ENCODE assay signal across 25 mouse cellular contexts in genomic region chr6:145883668-145884067, GRCm38 (mm10). TPM values are rescaled to one million over a fixed set of nuclear protein-coding genes. Genes with fewer than 3 reads are reported as not detected.
DNase-seq lines count a peak whose midpoint lies in the region; ATAC-seq and TF ChIP-seq lines count a peak whose summit lies in the region.
"Had no signal": no experiment of that assay in that cellular context is flagged by ENCODE, and none has a peak within 500 bp of the region (broad histone marks: within the 10 kb centered on the region; RNA-seq: fewer than 3 reads in every experiment).

No protein-coding gene starts in this region.

- H3K27me3 ChIP-seq in neural tube, embryonic 11.5 days (ENCODE audit: control insufficient read depth, insufficient read depth, low read length): no peaks in the 10 kb centered on the region
- H3K27me3 ChIP-seq in neural tube, embryonic 15.5 days (replicated peaks): no peaks in the 10 kb centered on the region
- H3K27me3 ChIP-seq in CH12.LX (replicated peaks): no peaks in the 10 kb centered on the region
- H3K27me3 ChIP-seq in kidney, embryonic 15.5 days: no peaks in the 10 kb centered on the region
- H3K27me3 ChIP-seq: heart, embryonic 15.5 days; hindbrain, embryonic 12.5 days; midbrain, embryonic 12.5 days; stomach, embryonic 15.5 days had no signal

- H3K4me3 ChIP-seq in neural tube, embryonic 11.5 days (ENCODE audit: low read depth, low read length): no peak overlapping the region
- H3K4me3 ChIP-seq in neural tube, embryonic 15.5 days (replicated peaks): no peak overlapping the region
- no peak overlapping the region for H3K4me3 ChIP-seq in CH12.LX (replicated peaks in 1 of 3; ENCODE audit: low read depth in 2 of 3, low read length in 2 of 3, poor library complexity in 1 of 3)
- H3K4me3 ChIP-seq in kidney, embryonic 15.5 days (replicated peaks): no peak overlapping the region
- H3K4me3 ChIP-seq: forebrain, embryonic 10.5 days; heart, embryonic 15.5 days; hindbrain, embryonic 12.5 days; left cerebral cortex, adult 2 months; limb, embryonic 10.5 days; midbrain, embryonic 12.5 days; stomach, embryonic 15.5 days had no signal

- no peak for TF ChIP-seq CTCF in CH12.LX (conservative IDR thresholded peaks at IDR 0.05 in 1 of 2, IDR thresholded peaks at IDR 0.05 in 1 of 2; ENCODE audit: low read depth in 2 of 2, low read length in 2 of 2)

- no peaks in the 10 kb centered on the region for H3K36me3 ChIP-seq in neural tube, embryonic 11.5 days (ENCODE audit: control insufficient read depth, insufficient read depth, low read length)
- no peaks in the 10 kb centered on the region for H3K36me3 ChIP-seq in neural tube, embryonic 15.5 days
- H3K36me3 ChIP-seq in CH12.LX (replicated peaks in 1 of 2; ENCODE audit: control insufficient read depth in 1 of 2, insufficient read depth in 1 of 2, low read length in 1 of 2): peaks cover 0 to 2% of the 10 kb centered on the region in 2 experiments
- no peaks in the 10 kb centered on the region for H3K36me3 ChIP-seq in kidney, embryonic 15.5 days
- H3K36me3 ChIP-seq: forebrain, embryonic 10.5 days; G1E; heart, embryonic 15.5 days; hindbrain, embryonic 12.5 days; limb, embryonic 10.5 days; midbrain, embryonic 12.5 days; stomach, embryonic 15.5 days had no signal

- peak; percentile 89 for TF ChIP-seq EP300 in CH12.LX (IDR thresholded peaks at IDR 0.05; ENCODE audit: low read length)

- ATAC-seq in neural tube, embryonic 11.5 days (ENCODE audit: insufficient read depth, low FRiP score, low TSS enrichment): no peak
- no peak for ATAC-seq in neural tube, embryonic 15.5 days (ENCODE audit: low FRiP score)
- ATAC-seq in kidney, embryonic 15.5 days (replicated peaks; ENCODE audit: low FRiP score): no peak
- ATAC-seq: liver, postnatal 0 days had no signal

- peak; percentile 6 for TF ChIP-seq RAD21 in CH12.LX (IDR thresholded peaks at IDR 0.05; ENCODE audit: low read depth, low read length)

- TF ChIP-seq POLR2A in CH12.LX (IDR thresholded peaks at IDR 0.05; ENCODE audit: low read depth, low read length): peak; percentile 36; the same call in 1 of the 2 replicates

- H3K9ac ChIP-seq in neural tube, embryonic 11.5 days (ENCODE audit: low read length): no peak overlapping the region
- H3K9ac ChIP-seq in neural tube, embryonic 15.5 days (replicated peaks): no peak overlapping the region
- H3K9ac ChIP-seq in CH12.LX (ENCODE audit: insufficient read depth, low read depth): no peak overlapping the region
- H3K9ac ChIP-seq in kidney, embryonic 15.5 days: no peak overlapping the region
- H3K9ac ChIP-seq: heart, embryonic 15.5 days; hindbrain, embryonic 12.5 days; liver, postnatal 0 days; midbrain, embryonic 12.5 days; stomach, embryonic 15.5 days had no signal

- no peaks in the 10 kb centered on the region for H3K79me2 ChIP-seq in CH12.LX (replicated peaks; ENCODE audit: control insufficient read depth, extremely low read depth, insufficient read depth, poor library complexity, severe bottlenecking)

- H3K27ac ChIP-seq in neural tube, embryonic 11.5 days (ENCODE audit: low read depth, low read length): no peak overlapping the region
- no peak overlapping the region for H3K27ac ChIP-seq in neural tube, embryonic 15.5 days (replicated peaks)
- H3K27ac ChIP-seq in CH12.LX (ENCODE audit: insufficient read depth, low read depth): peak overlapping the region; percentile 95
- no peak overlapping the region for H3K27ac ChIP-seq in kidney, embryonic 15.5 days
- H3K27ac ChIP-seq: forebrain, embryonic 10.5 days; heart, embryonic 15.5 days; hindbrain, embryonic 12.5 days; left cerebral cortex, adult 2 months; limb, embryonic 10.5 days; midbrain, embryonic 12.5 days; stomach, embryonic 15.5 days had no signal

- H3K4me2 ChIP-seq in neural tube, embryonic 11.5 days (ENCODE audit: low read depth): no peak overlapping the region
- no peak overlapping the region for H3K4me2 ChIP-seq in neural tube, embryonic 15.5 days
- H3K4me2 ChIP-seq in CH12.LX (ENCODE audit: insufficient read depth, low read depth, poor library complexity, severe bottlenecking): peak overlapping the region; percentile 38; the same call in 1 of the 2 replicates
- no peak overlapping the region for H3K4me2 ChIP-seq in kidney, embryonic 15.5 days
- H3K4me2 ChIP-seq: heart, embryonic 15.5 days; hindbrain, embryonic 12.5 days; midbrain, embryonic 12.5 days; stomach, embryonic 15.5 days had no signal

- peak; percentile 7 for DNase-seq in neural tube, embryonic 11.5 days (ENCODE audit: low spot score)
- peak; percentile 93 for DNase-seq in CH12.LX (ENCODE audit: extremely low read depth)
- peak; percentile 42 for DNase-seq in induced T-regulatory cell, adult 2 months (ENCODE audit: low read depth)
- DNase-seq in spleen, postnatal 36 days (ENCODE audit: low spot score in 2 of 2): peak; percentile 75 to 76
- no peak for DNase-seq in urinary bladder, postnatal 4 days (ENCODE audit: low spot score in 2 of 2)
- DNase-seq in heart, postnatal 25 days (ENCODE audit: low spot score): no peak
- DNase-seq: cerebellum, adult 2 months; cerebellum, postnatal 36 days; heart, adult 18-20 months; kidney, adult 9 months; kidney, postnatal 36 days; liver, postnatal 0 days; lung, postnatal 14 days; retina, postnatal 1 day; right cerebral cortex, postnatal 4 days had no signal

- intact Hi-C loops in heart, postnatal 25 days (cut with DNase I): no loop called here

- WGBS in neural tube, embryonic 11.5 days: 91% methylated on average over 4 of the region's 4 CpGs
- 90% methylated on average over 4 of the region's 4 CpGs for WGBS in neural tube, embryonic 15.5 days
- WGBS in kidney, embryonic 15.5 days: 68% methylated on average over 4 of the region's 4 CpGs

- H3K9me3 ChIP-seq in neural tube, embryonic 11.5 days (ENCODE audit: control insufficient read depth, low read length): no peaks in the 10 kb centered on the region
- H3K9me3 ChIP-seq in neural tube, embryonic 15.5 days (replicated peaks): no peaks in the 10 kb centered on the region
- peaks cover 10% of the 10 kb centered on the region for H3K9me3 ChIP-seq in CH12.LX (replicated peaks; ENCODE audit: low read length)
- no peaks in the 10 kb centered on the region for H3K9me3 ChIP-seq in kidney, embryonic 15.5 days (replicated peaks)
- H3K9me3 ChIP-seq: forebrain, embryonic 10.5 days; heart, embryonic 15.5 days; hindbrain, embryonic 12.5 days; limb, embryonic 10.5 days; midbrain, embryonic 12.5 days; stomach, embryonic 15.5 days had no signal

- in situ Hi-C loops in CH12.LX (cut with MboI; ENCODE audit: low pct_ligation_motif_present, low pct_unique_long_range_greater_than_20kb, low sequenced_read_pairs): no loop called here

- no peaks in the 10 kb centered on the region for H3K4me1 ChIP-seq in neural tube, embryonic 11.5 days (ENCODE audit: control insufficient read depth, insufficient read depth, low read length)
- no peaks in the 10 kb centered on the region for H3K4me1 ChIP-seq in neural tube, embryonic 15.5 days
- peaks cover 39 to 75% of the 10 kb centered on the region in 2 experiments for H3K4me1 ChIP-seq in CH12.LX (ENCODE audit: control insufficient read depth in 1 of 2, insufficient read depth in 2 of 2)
- H3K4me1 ChIP-seq in kidney, embryonic 15.5 days: no peaks in the 10 kb centered on the region
- H3K4me1 ChIP-seq: forebrain, embryonic 10.5 days; limb, embryonic 10.5 days; midbrain, embryonic 12.5 days; stomach, embryonic 15.5 days had no signal

- dilution Hi-C loops in CH12.LX (cut with MboI; ENCODE audit: extremely low pct_ligation_motif_present, extremely low pct_unique_long_range_greater_than_20kb, low sequenced_read_pairs): no loop called here

TF ChIP-seq in CH12.LX, 34 proteins besides CTCF, POLR2A, EP300 and RAD21 (continues in another document):
- TF ChIP-seq ELF1 (IDR thresholded peaks at IDR 0.05; ENCODE audit: low read depth, low read length) (no peak; the same call in 1 of the 2 replicates), MAZ (IDR thresholded peaks at IDR 0.05; ENCODE audit: low read depth, low read length) (peak; percentile 80), CHD1 (IDR thresholded peaks at IDR 0.05; ENCODE audit: low read depth, low read length) (no peak), IRF4 (IDR thresholded peaks at IDR 0.05; ENCODE audit: low read depth, low read length) (peak; percentile 92), MXI1 (IDR thresholded peaks at IDR 0.05; ENCODE audit: low read depth, low read length) (peak; percentile 37; the same call in 1 of the 2 replicates), ZMIZ1 (IDR thresholded peaks at IDR 0.05; ENCODE audit: low read depth, low read length) (no peak), PAX5 (IDR thresholded peaks at IDR 0.05; ENCODE audit: low read length) (no peak), NELFE (IDR thresholded peaks at IDR 0.05; ENCODE audit: low read depth, low read length) (no peak), SIN3A (IDR thresholded peaks at IDR 0.05; ENCODE audit: low read length) (no peak; the same call in 1 of the 2 replicates), ZKSCAN1 (IDR thresholded peaks at IDR 0.05; ENCODE audit: borderline replicate concordance, low read depth, low read length) (no peak), MAFK (IDR thresholded peaks at IDR 0.05; ENCODE audit: insufficient replicate concordance, low read length) (no peak), USF2 (conservative IDR thresholded peaks at IDR 0.05; ENCODE audit: low read depth, low read length) (no peak), KAT2A (IDR thresholded peaks at IDR 0.05; ENCODE audit: insufficient replicate concordance, low read length) (no peak), CHD2 (IDR thresholded peaks at IDR 0.05; ENCODE audit: low read length) (peak; percentile 78), ETS1 (conservative IDR thresholded peaks at IDR 0.05; ENCODE audit: low read depth, low read length) (peak; percentile 87), UBTF (IDR thresholded peaks at IDR 0.05; ENCODE audit: low read depth, low read length) (no peak)

RNA-seq across cellular contexts. Expression of gene Bhlhe41, which starts 18.3 kb away (rescaled TPM):
- 1.0 and 1.2 TPM in 2 replicates for polyA plus RNA-seq in neural tube, embryonic 11.5 days (2014; fragmentation: Nextera tagmentation; extraction: Ambion mirVana)
- polyA plus RNA-seq in neural tube, embryonic 15.5 days (2015; fragmentation: Nextera tagmentation; extraction: Ambion mirVana): 5.6 and 6.3 TPM in 2 replicates
- total RNA-seq in CH12.LX (2012; rRNA removed) (12.6 and 19.1 TPM in 2 replicates), CH12.LX (2014; rRNA removed) (11.9 and 12.5 TPM in 2 replicates)
- polyA plus RNA-seq in CH12.LX (2012; ENCODE audit: insufficient read length, low read depth): 105 and 110 TPM in 2 replicates
- polyA plus RNA-seq in kidney, embryonic 15.5 days (2015; fragmentation: Nextera tagmentation; extraction: Ambion mirVana): 0.96 and 1.5 TPM in 2 replicates
- total RNA-seq in heart, postnatal 25 days (2021): 10 to 100 TPM; 12.5 to 26.5 TPM
- polyA plus RNA-seq: G1E had no signal

RNA-seq across cellular contexts. Expression of gene Sspn, which starts 47.8 kb away (rescaled TPM):
- polyA plus RNA-seq in neural tube, embryonic 11.5 days (2014; fragmentation: Nextera tagmentation; extraction: Ambion mirVana): 3.0 and 3.3 TPM in 2 replicates
- polyA plus RNA-seq in neural tube, embryonic 15.5 days (2015; fragmentation: Nextera tagmentation; extraction: Ambion mirVana): 5.1 and 6.0 TPM in 2 replicates
- 0.13 and 0.17 TPM in 2 replicates for total RNA-seq in CH12.LX (2012; rRNA removed)
- total RNA-seq in CH12.LX (2014; rRNA removed): 0.04 and 0.08 TPM in 2 replicates
- 0.14 and 0.22 TPM in 2 replicates for polyA plus RNA-seq in CH12.LX (2012; ENCODE audit: insufficient read length, low read depth)
- polyA plus RNA-seq in kidney, embryonic 15.5 days (2015; fragmentation: Nextera tagmentation; extraction: Ambion mirVana): 10.2 and 11.8 TPM in 2 replicates
- 100 to 1,000 TPM; 136 to 145 TPM for total RNA-seq in heart, postnatal 25 days (2021)
- polyA plus RNA-seq: G1E had no signal

Comparison
In these comparisons a context has a peak if more than half of its experiments do, and no peak if none do; other contexts are left out.
1. DNase-seq: peak in neural tube, embryonic 11.5 days (single experiment), CH12.LX (single experiment), induced T-regulatory cell, adult 2 months (single experiment) and spleen, postnatal 36 days (2 of 2); none in urinary bladder, postnatal 4 days (0 of 2) and heart, postnatal 25 days (single experiment).
2. RNA of gene Bhlhe41, which starts 18.3 kb away (polyA plus RNA-seq): 105 to 110 TPM in CH12.LX; 5.6 to 6.3 TPM in neural tube, embryonic 15.5 days, 0.96 to 1.5 TPM in kidney, embryonic 15.5 days and 1.0 to 1.2 TPM in neural tube, embryonic 11.5 days; every median in the first group is over 10 times any median in the second.